Mouse (Mus musculus) cerebellum, adult 2 months (tissue): ENCODE measurements around the gene Zfp365. TPM values are rescaled to one million over a fixed set of nuclear protein-coding genes. Genes with fewer than 3 reads are reported as not detected.

Source experiments
- DNase-seq, 2 experiments: peaks; one replicate each; pipeline ENCODE4 v3.0.0; 2021
- H3K27ac ChIP-seq: fragments of 200-500 bp; 2 replicates; pipeline ENCODE4 v1.5.1; 2012; ENCODE audit warnings: low read length, control low read depth, inconsistent platforms; ENCODE audit not compliant: insufficient read depth
- H3K27me3 ChIP-seq: fragments of 200-500 bp; 2 replicates; pipeline ENCODE4 v1.6.1; 2012; ENCODE audit warnings: inconsistent platforms, mild to moderate bottlenecking, low read length, moderate library complexity; ENCODE audit not compliant: control insufficient read depth, insufficient read depth
- H3K4me1 ChIP-seq: fragments of 200-500 bp; 2 replicates; pipeline ENCODE4 v1.6.1; 2011; ENCODE audit warnings: low read length; ENCODE audit not compliant: control insufficient read depth, insufficient read depth
- H3K4me3 ChIP-seq: fragments of 200-500 bp; replicated peaks from 2 replicates; pipeline ENCODE3; 2011; ENCODE audit warnings: mild to moderate bottlenecking, low read depth, low read length, control low read depth; ENCODE audit not compliant: insufficient read depth
- CTCF ChIP-seq: fragments of 200-500 bp; IDR thresholded peaks from 2 replicates; pipeline ENCODE4 v1.5.1; 2011; ENCODE audit warnings: low read depth, mild to moderate bottlenecking, control low read depth, low read length, moderate library complexity, borderline replicate concordance; ENCODE audit not compliant: insufficient read depth
- POLR2A ChIP-seq: fragments of 200-500 bp; IDR thresholded peaks from 2 replicates; pipeline ENCODE4 v1.6.1; 2011; ENCODE audit warnings: low read length, control low read depth, borderline replicate concordance; ENCODE audit not compliant: insufficient read depth
- WGBS: fragments of 180-500 bp; shearing (Covaris S2); methylation state at CpG from one replicate; pipeline ENCODE4 v1.1.7; 2018; 5-methylcytosine and 5-hydroxymethylcytosine counted together
- polyA plus RNA-seq: library from polyadenylated mRNA; depleted of rRNA; stranded (reverse); fragments of >200 nt; gene quantifications from 2 replicates; pipeline ENCODE4 v1.2.3, GENCODE M21; 2012

The Zfp365 gene
- polyA plus RNA-seq, 1 experiment: 39.7 TPM

DNA sequence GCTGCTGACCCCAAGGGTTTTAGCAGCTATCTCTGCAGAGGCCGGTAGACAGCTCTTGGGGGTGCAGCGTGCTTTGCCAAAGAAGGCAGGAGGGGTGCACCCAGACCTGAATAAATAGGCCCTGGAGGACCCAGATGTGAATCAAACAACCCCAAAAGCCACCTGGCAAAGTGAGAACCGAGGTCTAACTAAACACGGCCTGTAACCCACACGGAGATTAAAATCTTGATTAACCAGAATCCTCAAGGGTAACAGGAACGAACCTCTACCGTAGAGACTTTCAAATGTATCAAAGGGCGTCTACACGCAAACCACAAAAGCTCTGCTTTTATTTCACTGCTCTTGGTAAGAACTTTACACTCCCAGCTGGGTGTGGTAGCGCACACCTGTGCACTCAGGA, 24.5 kb downstream of the Zfp365 start:
- H3K27ac ChIP-seq: no peak overlapping the region
- no peak for TF ChIP-seq POLR2A
- TF ChIP-seq CTCF: no peak
- peaks cover 2% of the 10 kb centered on the region; the same call in 1 of the 2 replicates for H3K4me1 ChIP-seq
- DNase-seq: no peak
- no peaks in the 10 kb centered on the region for H3K27me3 ChIP-seq
- 91% methylated on average over 10 of the region's 10 CpGs for WGBS
- no peak overlapping the region for H3K4me3 ChIP-seq

DNA sequence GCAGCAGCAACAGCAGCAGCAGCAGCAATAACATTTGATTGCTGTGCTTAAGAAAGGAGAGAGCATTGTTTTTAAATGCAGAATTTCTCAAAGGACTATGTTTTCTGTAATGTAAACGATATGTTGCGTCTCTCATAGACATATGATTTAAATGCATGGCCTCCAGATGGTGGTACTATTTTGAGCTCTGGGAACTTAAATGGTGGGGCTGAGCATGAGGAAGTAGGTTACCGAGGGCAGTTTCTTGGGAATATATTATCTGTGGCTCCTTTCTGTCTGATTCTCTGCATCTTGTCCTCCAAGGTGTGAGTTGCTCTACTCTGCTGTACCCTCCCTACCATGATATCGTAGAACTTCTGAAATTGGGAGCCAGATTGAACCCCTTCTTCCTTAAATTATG, 31.8 kb downstream of the Zfp365 start:
- H3K4me3 ChIP-seq: no peak overlapping the region
- TF ChIP-seq POLR2A (no peak), CTCF (no peak)
- 95% methylated on average over 4 of the region's 4 CpGs for WGBS
- DNase-seq: no peak
- no peaks in the 10 kb centered on the region for H3K4me1 ChIP-seq
- no peak overlapping the region for H3K27ac ChIP-seq
- H3K27me3 ChIP-seq: no peaks in the 10 kb centered on the region

DNA sequence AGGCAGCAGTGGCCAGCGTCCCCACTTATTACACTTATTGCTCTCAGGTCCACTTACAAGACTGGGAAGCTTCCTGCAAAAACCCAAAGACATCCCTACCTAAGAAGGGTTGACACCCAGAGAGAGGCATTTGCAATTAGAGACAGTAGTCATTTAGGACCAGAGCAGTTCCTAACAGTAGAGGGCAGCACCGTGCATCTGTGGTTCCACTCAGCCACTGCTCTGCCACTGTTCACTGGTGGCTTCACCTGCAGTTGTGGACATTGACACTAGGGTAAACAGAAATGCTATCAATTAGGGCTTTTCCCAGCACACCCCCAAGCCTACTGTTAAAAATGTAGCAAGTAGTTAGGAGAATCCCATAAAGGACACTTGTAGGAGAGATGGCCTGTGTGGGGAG, 40.7 kb downstream of the Zfp365 start:
- Histone ChIP-seq H3K4me1 (no peaks in the 10 kb centered on the region), H3K4me3 (no peak overlapping the region), H3K27me3 (no peaks in the 10 kb centered on the region), H3K27ac (no peak overlapping the region)
- TF ChIP-seq CTCF: peak; percentile 90
- TF ChIP-seq POLR2A: no peak
- DNase-seq: peak; percentile 58
- WGBS: 6% methylated on average over 2 of the region's 2 CpGs

DNA sequence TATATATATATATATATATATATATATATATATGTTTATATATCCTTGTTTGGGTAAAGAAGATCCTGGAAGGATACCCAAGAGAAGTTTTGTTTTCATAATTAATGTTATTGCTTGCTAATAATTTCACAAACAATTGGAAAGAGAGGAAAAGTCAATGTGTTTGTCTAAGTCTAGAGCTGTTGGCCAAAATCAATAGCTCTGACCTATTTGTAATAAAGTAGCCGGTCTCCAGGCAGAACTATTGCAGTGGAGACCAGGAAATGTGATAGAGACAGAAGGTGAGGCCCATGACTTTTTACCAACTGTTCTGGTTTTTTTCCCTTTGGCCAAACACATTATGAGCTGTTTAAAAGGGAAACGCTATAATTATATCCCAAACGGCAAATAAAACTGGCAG, 44.2 kb downstream of the Zfp365 start:
- 81% methylated on average over 3 of the region's 3 CpGs for WGBS
- DNase-seq: no peak
- TF ChIP-seq POLR2A (no peak), CTCF (no peak)

DNA sequence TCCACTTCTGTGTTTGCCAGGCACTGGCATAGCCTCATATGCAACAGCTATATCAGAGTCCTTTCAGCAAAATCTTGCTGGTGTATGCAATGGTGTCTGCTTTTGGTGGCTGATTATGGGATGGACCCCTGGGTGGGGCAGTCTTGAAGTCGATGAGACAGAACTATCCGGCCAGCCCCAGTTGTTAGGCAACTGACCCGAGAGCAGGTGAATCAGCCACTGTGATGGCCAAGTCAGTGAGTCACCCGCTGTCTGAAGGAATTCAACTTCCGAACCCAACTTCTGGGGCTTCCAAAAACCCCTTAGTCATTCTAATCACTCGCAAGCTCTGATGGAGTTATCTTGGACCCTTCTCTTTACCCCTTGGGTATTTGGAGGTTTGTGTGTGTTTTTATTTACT, 46.6 kb downstream of the Zfp365 start:
- TF ChIP-seq POLR2A (no peak), CTCF (no peak)
- Histone ChIP-seq H3K4me1 (no peaks in the 10 kb centered on the region), H3K27me3 (no peaks in the 10 kb centered on the region), H3K27ac (no peak overlapping the region), H3K4me3 (no peak overlapping the region)
- DNase-seq: no peak
- 97% methylated on average over 6 of the region's 6 CpGs for WGBS

More for the DNA sequence above, 44.2 kb downstream of the Zfp365 start:
- Histone ChIP-seq H3K4me3 (no peak overlapping the region), H3K4me1 (no peaks in the 10 kb centered on the region), H3K27me3 (no peaks in the 10 kb centered on the region), H3K27ac (no peak overlapping the region)

DNA sequence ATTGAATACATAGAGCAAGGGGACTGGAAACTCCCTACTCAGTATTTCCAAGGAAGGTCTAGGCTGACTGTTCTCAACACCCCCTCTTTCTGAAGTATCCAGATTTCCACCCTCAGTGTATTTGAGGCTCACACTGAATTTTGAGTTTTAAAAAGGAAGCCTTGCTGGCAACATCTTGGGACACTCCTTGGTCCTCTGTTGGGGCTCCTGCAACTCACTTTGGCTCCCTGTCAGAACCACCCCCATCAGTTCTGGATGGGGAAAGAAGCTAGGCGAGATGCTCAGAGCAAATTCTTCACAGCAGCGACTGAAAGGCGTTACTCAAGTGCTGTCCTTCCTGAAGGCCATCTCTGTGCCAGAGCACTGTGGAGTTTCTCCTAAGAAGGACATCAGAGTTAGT, 47.4 kb downstream of the Zfp365 start:
- Histone ChIP-seq H3K27ac (no peak overlapping the region), H3K4me3 (no peak overlapping the region), H3K27me3 (no peaks in the 10 kb centered on the region), H3K4me1 (no peaks in the 10 kb centered on the region)
- TF ChIP-seq CTCF (no peak), POLR2A (no peak)
- no peak for DNase-seq
- 64% methylated on average over 3 of the region's 3 CpGs for WGBS

DNA sequence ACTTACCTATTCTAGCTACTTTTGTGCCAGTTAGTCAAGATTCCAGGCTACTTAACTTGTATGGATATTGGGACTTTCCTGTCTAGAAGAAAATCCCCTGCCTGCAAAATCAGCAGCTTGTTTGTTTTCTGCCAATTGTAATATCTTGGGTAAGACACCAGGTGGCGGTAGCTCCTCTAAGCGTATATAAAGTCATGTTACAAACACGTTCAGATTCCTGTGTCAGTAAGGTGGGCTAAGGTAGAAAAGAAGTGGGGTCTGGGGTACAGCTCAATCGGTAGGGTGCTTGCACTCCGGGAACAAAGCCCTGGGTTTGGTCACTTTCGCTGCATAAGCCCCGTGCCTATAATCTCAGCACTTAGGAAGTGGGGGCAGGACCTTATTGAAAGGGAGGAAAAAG, 50.1 kb downstream of the Zfp365 start:
- no peak overlapping the region for H3K4me3 ChIP-seq
- H3K4me1 ChIP-seq: no peaks in the 10 kb centered on the region
- no peak overlapping the region for H3K27ac ChIP-seq
- no peaks in the 10 kb centered on the region for H3K27me3 ChIP-seq
- DNase-seq: peak in 1 of 2 experiments; percentile 10
- TF ChIP-seq POLR2A (no peak), CTCF (peak; percentile 32; the same call in 1 of the 2 replicates)
- 18% methylated on average over 7 of the region's 7 CpGs for WGBS

DNA sequence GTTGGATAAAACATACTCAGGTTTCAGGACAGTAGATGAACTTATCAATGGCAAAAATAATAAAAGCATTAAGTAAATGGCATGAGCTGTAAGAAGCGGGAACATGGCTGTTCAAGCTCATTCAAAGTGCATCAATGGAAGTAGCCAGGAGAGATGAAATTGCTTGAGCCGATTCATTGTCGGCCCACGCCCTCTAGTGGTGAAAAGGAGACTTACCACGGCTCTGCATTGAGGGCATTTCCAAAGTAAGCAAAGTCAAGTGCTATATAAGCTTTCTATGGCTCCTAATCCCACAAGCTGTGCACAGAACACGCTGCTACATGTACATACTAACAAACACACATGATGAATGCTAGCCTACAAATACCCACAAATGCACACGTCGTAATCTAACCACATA, 53.6 kb downstream of the Zfp365 start:
- H3K27ac ChIP-seq: no peak overlapping the region
- H3K4me3 ChIP-seq: no peak overlapping the region
- WGBS: 14% methylated on average over 8 of the region's 8 CpGs
- DNase-seq: peak; percentile 51 to 63
- peak; percentile 76 for TF ChIP-seq CTCF
- TF ChIP-seq POLR2A: no peak
- H3K27me3 ChIP-seq: no peaks in the 10 kb centered on the region
- H3K4me1 ChIP-seq: no peaks in the 10 kb centered on the region
